Mouse (Mus musculus) ES-E14 (cell line): ENCODE results near the gene Med1.

Experiments used
- CHD2 ChIP-seq: IDR thresholded peaks from 2 replicates; pipeline ENCODE4 v1.6.1; 2014; ENCODE audit warnings: mild to moderate bottlenecking, low read depth, low read length, inconsistent platforms
- ZC3H11A ChIP-seq: IDR thresholded peaks from 2 replicates; pipeline ENCODE4 v1.6.1; 2012; ENCODE audit warnings: low read depth, mild to moderate bottlenecking, inconsistent platforms, low read length, borderline replicate concordance
- ZNF384 ChIP-seq: IDR thresholded peaks from 2 replicates; pipeline ENCODE4 v1.6.1; 2012; ENCODE audit warnings: low read depth, low read length, inconsistent platforms

DNA sequence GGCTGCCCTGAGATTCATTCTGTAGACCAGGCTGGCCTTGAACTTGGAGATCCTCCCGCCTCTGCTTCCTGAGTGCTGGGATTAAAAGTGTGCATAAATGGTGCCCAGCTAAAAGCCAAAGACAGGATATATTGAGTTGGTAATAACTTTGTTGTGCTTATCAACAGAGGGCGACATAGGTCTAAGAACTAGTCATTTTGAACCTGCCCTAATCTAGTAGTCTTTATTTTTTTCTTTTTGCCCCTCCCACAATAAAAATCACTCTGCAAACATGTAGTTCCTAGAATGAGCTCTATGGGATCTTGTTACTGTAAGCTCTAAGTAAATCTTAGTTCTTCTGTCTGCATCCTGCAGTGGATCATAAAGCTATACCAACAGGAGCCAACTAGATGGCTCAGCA, 50.5 kb downstream of the Med1 start:
- TF ChIP-seq ZNF384 (no peak), ZC3H11A (no peak), CHD2 (no peak)
